Comparison of ENCODE assay signal across 10 mouse cellular contexts in the genomic region with DNA sequence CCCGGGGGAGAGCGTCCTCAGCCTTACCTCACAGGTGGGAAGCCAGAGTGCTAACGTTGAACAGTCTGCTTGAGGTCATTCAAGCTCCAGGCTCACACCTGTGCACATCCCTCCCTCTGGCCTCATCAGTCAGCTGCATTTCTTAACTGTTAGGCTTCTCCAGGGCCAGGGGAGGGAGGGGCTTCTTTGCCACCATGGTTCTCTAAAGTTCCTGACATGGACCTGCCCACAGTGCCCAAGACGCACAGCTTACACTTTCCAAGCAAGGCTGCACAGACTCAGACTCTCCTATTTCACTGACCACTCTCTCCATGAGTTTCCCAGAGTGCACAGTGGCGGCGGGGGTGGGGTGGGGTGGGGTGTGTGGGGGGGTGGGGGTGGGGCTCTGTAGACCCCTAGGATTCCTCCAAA. TPM values are rescaled to one million over a fixed set of nuclear protein-coding genes. Genes with fewer than 3 reads are reported as not detected.
A peak's percentile ranks its signal among the peaks of the same experiment; 100 is the strongest.
DNase-seq lines count a peak whose midpoint lies in the region; ATAC-seq and TF ChIP-seq lines count a peak whose summit lies in the region.
"Had no signal": no experiment of that assay in that cellular context is flagged by ENCODE, and none has a peak within 500 bp of the region (broad histone marks: within the 10 kb centered on the region; RNA-seq: fewer than 3 reads in every experiment).

No protein-coding gene starts in this region.

- ATAC-seq in embryonic facial prominence, embryonic 11.5 days (replicated peaks; ENCODE audit: insufficient number of reproducible peaks, low FRiP score, low TSS enrichment, low read depth): peak; percentile 46
- peak; percentile 36 for ATAC-seq in forebrain, embryonic 16.5 days
- ATAC-seq in liver, embryonic 16.5 days (ENCODE audit: low read depth): no peak

- no peaks in the 10 kb centered on the region for H3K4me1 ChIP-seq in kidney, adult 2 months (ENCODE audit: control insufficient read depth, insufficient read depth, low read length)
- H3K4me1 ChIP-seq in embryonic facial prominence, embryonic 11.5 days (ENCODE audit: control insufficient read depth, insufficient read depth, low read length): peaks cover 4% of the 10 kb centered on the region; the same call in 1 of the 2 replicates
- H3K4me1 ChIP-seq in forebrain, embryonic 16.5 days (replicated peaks; ENCODE audit: control insufficient read depth, insufficient read depth, low read length): peaks cover 17% of the 10 kb centered on the region
- H3K4me1 ChIP-seq in liver, embryonic 16.5 days (ENCODE audit: control insufficient read depth, low read depth, low read length): peaks cover 35% of the 10 kb centered on the region

- peak overlapping the region; percentile 79 for H3K9ac ChIP-seq in embryonic facial prominence, embryonic 11.5 days (replicated peaks; ENCODE audit: low read length)
- peak overlapping the region; percentile 79 for H3K9ac ChIP-seq in forebrain, embryonic 16.5 days (replicated peaks; ENCODE audit: low read depth, low read length)
- H3K9ac ChIP-seq in liver, embryonic 16.5 days (ENCODE audit: low read depth, low read length): no peak overlapping the region

- H3K27ac ChIP-seq in kidney, adult 2 months (ENCODE audit: insufficient read depth, low read depth, low read length): peak overlapping the region; percentile 68
- H3K27ac ChIP-seq in embryonic facial prominence, embryonic 11.5 days (replicated peaks; ENCODE audit: low read depth, low read length): peak overlapping the region; percentile 87
- H3K27ac ChIP-seq in forebrain, embryonic 16.5 days (ENCODE audit: low read length): peak overlapping the region; percentile 90; the same call in 1 of the 2 replicates
- no peak overlapping the region for H3K27ac ChIP-seq in liver, embryonic 16.5 days (ENCODE audit: low read length)

- WGBS in kidney, adult 2 months: 28% methylated on average over 6 of the region's 6 CpGs
- WGBS in embryonic facial prominence, embryonic 11.5 days: 19% methylated on average over 6 of the region's 6 CpGs
- 16% methylated on average over 6 of the region's 6 CpGs for WGBS in forebrain, embryonic 16.5 days
- 30% methylated on average over 6 of the region's 6 CpGs for WGBS in liver, embryonic 16.5 days (ENCODE audit: insufficient replicate concordance)

- H3K27me3 ChIP-seq in kidney, adult 2 months (replicated peaks; ENCODE audit: control insufficient read depth, insufficient read depth, low read length): no peaks in the 10 kb centered on the region
- no peaks in the 10 kb centered on the region for H3K27me3 ChIP-seq in embryonic facial prominence, embryonic 11.5 days (ENCODE audit: control insufficient read depth, insufficient read depth, low read length)
- H3K27me3 ChIP-seq in forebrain, embryonic 16.5 days (replicated peaks; ENCODE audit: control insufficient read depth, insufficient read depth, low read length): no peaks in the 10 kb centered on the region
- no peaks in the 10 kb centered on the region for H3K27me3 ChIP-seq in liver, embryonic 16.5 days (ENCODE audit: control insufficient read depth, insufficient read depth, low read depth, low read length)

- H3K4me3 ChIP-seq in kidney, adult 2 months (ENCODE audit: insufficient read depth, low read depth, low read length): no peak overlapping the region
- H3K4me3 ChIP-seq in embryonic facial prominence, embryonic 11.5 days (ENCODE audit: low read depth, low read length): peak overlapping the region; percentile 19; the same call in 1 of the 2 replicates
- H3K4me3 ChIP-seq in forebrain, embryonic 16.5 days (replicated peaks; ENCODE audit: low read length): peak overlapping the region; percentile 40
- no peak overlapping the region for H3K4me3 ChIP-seq in liver, embryonic 16.5 days (ENCODE audit: low read depth, low read length)

- TF ChIP-seq CTCF in kidney, adult 2 months (conservative IDR thresholded peaks at IDR 0.05; ENCODE audit: insufficient read depth, insufficient read length, low read depth, low read length): no peak

- H3K9me3 ChIP-seq in embryonic facial prominence, embryonic 11.5 days (replicated peaks; ENCODE audit: control insufficient read depth, low read length): no peaks in the 10 kb centered on the region
- no peaks in the 10 kb centered on the region for H3K9me3 ChIP-seq in forebrain, embryonic 16.5 days (ENCODE audit: control insufficient read depth, low read length)
- H3K9me3 ChIP-seq in liver, embryonic 16.5 days (replicated peaks; ENCODE audit: control insufficient read depth, low read length): no peaks in the 10 kb centered on the region

- H3K4me2 ChIP-seq in embryonic facial prominence, embryonic 11.5 days (ENCODE audit: low read depth, low read length): peak overlapping the region; percentile 50
- H3K4me2 ChIP-seq in forebrain, embryonic 16.5 days (ENCODE audit: low read length): peak overlapping the region; percentile 60
- H3K4me2 ChIP-seq in liver, embryonic 16.5 days (ENCODE audit: low read depth, low read length): peak overlapping the region; percentile 12

- DNase-seq in kidney, adult 2 months: no peak
- no peak for DNase-seq in kidney, adult 11 months
- peak; percentile 30 for DNase-seq in embryonic facial prominence, embryonic 11.5 days (ENCODE audit: low spot score)
- no peak for DNase-seq in layer of hippocampus, postnatal 14 days (ENCODE audit: low spot score in 2 of 2)
- DNase-seq in cerebellum, adult 8-10 months: no peak
- DNase-seq in frontal cortex, postnatal 10 days (ENCODE audit: low spot score in 2 of 2): no peak

- H3K36me3 ChIP-seq in kidney, adult 2 months (ENCODE audit: control insufficient read depth, insufficient read depth, low read length): no peaks in the 10 kb centered on the region
- no peaks in the 10 kb centered on the region; the same call in 1 of the 2 replicates for H3K36me3 ChIP-seq in embryonic facial prominence, embryonic 11.5 days (replicated peaks; ENCODE audit: control insufficient read depth, insufficient read depth, low read depth, low read length)
- no peaks in the 10 kb centered on the region for H3K36me3 ChIP-seq in forebrain, embryonic 16.5 days (ENCODE audit: control insufficient read depth, insufficient read depth)
- H3K36me3 ChIP-seq in liver, embryonic 16.5 days (ENCODE audit: control insufficient read depth, insufficient read depth): no peaks in the 10 kb centered on the region

- TF ChIP-seq POLR2A in kidney, adult 2 months (IDR thresholded peaks at IDR 0.05; ENCODE audit: low read depth, low read length): no peak

RNA-seq across cellular contexts. Expression of gene Cfap43, which starts 10.1 kb away (rescaled TPM):
- polyA plus RNA-seq in kidney, adult 2 months (2012; rRNA removed): 0.12 TPM in 1 of 2 replicates, not detected in the other
- polyA plus RNA-seq in embryonic facial prominence, embryonic 11.5 days (2014; fragmentation: Nextera tagmentation; extraction: Ambion mirVana): 0.06 TPM in 1 of 2 replicates, not detected in the other
- 0.63 and 1.1 TPM in 2 replicates for polyA plus RNA-seq in forebrain, embryonic 16.5 days (2015; fragmentation: Nextera tagmentation; extraction: Ambion mirVana)
- 0.01 TPM in 1 of 2 replicates, not detected in the other for polyA plus RNA-seq in liver, embryonic 16.5 days (2015; fragmentation: Nextera tagmentation; extraction: Ambion mirVana)
- total RNA-seq in layer of hippocampus, postnatal 14 days (2021): 1 to 10 TPM; 1.5 to 4.8 TPM

RNA-seq across cellular contexts. Expression of gene Itprip, which starts 10.1 kb away (rescaled TPM):
- polyA plus RNA-seq in kidney, adult 2 months (2012; rRNA removed): 6.4 and 8.0 TPM in 2 replicates
- 10.4 and 12.3 TPM in 2 replicates for polyA plus RNA-seq in embryonic facial prominence, embryonic 11.5 days (2014; fragmentation: Nextera tagmentation; extraction: Ambion mirVana)
- 6.9 and 7.2 TPM in 2 replicates for polyA plus RNA-seq in forebrain, embryonic 16.5 days (2015; fragmentation: Nextera tagmentation; extraction: Ambion mirVana)
- 4.0 and 4.3 TPM in 2 replicates for polyA plus RNA-seq in liver, embryonic 16.5 days (2015; fragmentation: Nextera tagmentation; extraction: Ambion mirVana)
- 1 to 10 TPM; 1.7 to 1.9 TPM for total RNA-seq in layer of hippocampus, postnatal 14 days (2021)

RNA-seq across cellular contexts. Expression of gene Cfap58, which starts 28.5 kb away (rescaled TPM):
- polyA plus RNA-seq in kidney, adult 2 months (2012; rRNA removed): 0.05 TPM in 1 of 2 replicates, not detected in the other
- 0.10 TPM in 1 of 2 replicates, not detected in the other for polyA plus RNA-seq in embryonic facial prominence, embryonic 11.5 days (2014; fragmentation: Nextera tagmentation; extraction: Ambion mirVana)
- 0.27 and 0.33 TPM in 2 replicates for polyA plus RNA-seq in forebrain, embryonic 16.5 days (2015; fragmentation: Nextera tagmentation; extraction: Ambion mirVana)
- not detected in 2 replicates for polyA plus RNA-seq in liver, embryonic 16.5 days (2015; fragmentation: Nextera tagmentation; extraction: Ambion mirVana)
- under 1 TPM; 0.29 to 0.55 TPM for total RNA-seq in layer of hippocampus, postnatal 14 days (2021)
- total RNA-seq: MEL had no signal
- polyA plus RNA-seq: urinary bladder, adult 2 months had no signal

RNA-seq across cellular contexts. Expression of gene Gsto2, which starts 43.6 kb away (rescaled TPM):
- polyA plus RNA-seq in kidney, adult 2 months (2012; rRNA removed): 2.6 and 2.7 TPM in 2 replicates
- 0.77 and 1.3 TPM in 2 replicates for polyA plus RNA-seq in embryonic facial prominence, embryonic 11.5 days (2014; fragmentation: Nextera tagmentation; extraction: Ambion mirVana)
- polyA plus RNA-seq in forebrain, embryonic 16.5 days (2015; fragmentation: Nextera tagmentation; extraction: Ambion mirVana): 0.84 and 1.2 TPM in 2 replicates
- 0.07 and 0.08 TPM in 2 replicates for polyA plus RNA-seq in liver, embryonic 16.5 days (2015; fragmentation: Nextera tagmentation; extraction: Ambion mirVana)
- 1 to 10 TPM; 1.8 to 3.0 TPM for total RNA-seq in layer of hippocampus, postnatal 14 days (2021)
- total RNA-seq: MEL had no signal

RNA-seq across cellular contexts. Expression of gene Gsto1, which starts 54.2 kb away (rescaled TPM):
- 82.5 and 85.1 TPM in 2 replicates for polyA plus RNA-seq in kidney, adult 2 months (2012; rRNA removed)
- polyA plus RNA-seq in embryonic facial prominence, embryonic 11.5 days (2014; fragmentation: Nextera tagmentation; extraction: Ambion mirVana): 183 and 196 TPM in 2 replicates
- 125 and 126 TPM in 2 replicates for polyA plus RNA-seq in forebrain, embryonic 16.5 days (2015; fragmentation: Nextera tagmentation; extraction: Ambion mirVana)
- 123 and 134 TPM in 2 replicates for polyA plus RNA-seq in liver, embryonic 16.5 days (2015; fragmentation: Nextera tagmentation; extraction: Ambion mirVana)
- 10 to 100 TPM; 74.0 to 77.7 TPM for total RNA-seq in layer of hippocampus, postnatal 14 days (2021)

Comparison
In these comparisons a context has a peak if more than half of its experiments do, and no peak if none do; other contexts are left out.
1. H3K4me3 ChIP-seq: peak in embryonic facial prominence, embryonic 11.5 days (single experiment) and forebrain, embryonic 16.5 days (single experiment); none in kidney, adult 2 months (single experiment) and liver, embryonic 16.5 days (single experiment).
2. Peak in every context shown above with its lines, with median percentiles within 50 percentile points of each other: H3K4me2 ChIP-seq.